Mouse (Mus musculus) stomach, postnatal 0 days (tissue): ENCODE data around the gene Cbx6. TPM values are rescaled to one million over a fixed set of nuclear protein-coding genes. Genes with fewer than 3 reads are reported as not detected.

Experiments used
- ATAC-seq: fragments of 200-750 bp; cut with Nextera tagmentation; 2 replicates; pipeline ENCODE4 v1.8.0; 2017; ENCODE audit not compliant: low FRiP score, low TSS enrichment
- DNase-seq: peaks from one replicate; pipeline ENCODE4 v3.0.0-alpha.2; 2016; ENCODE audit warnings: low spot score
- H3K27ac ChIP-seq: fragments of 300-500 bp; sonication (generic); replicated peaks from 2 replicates; pipeline ENCODE4 v1.5.1; 2014; ENCODE audit warnings: mild to moderate bottlenecking, control low read depth
- H3K27me3 ChIP-seq: fragments of 300-500 bp; sonication (generic); 2 replicates; pipeline ENCODE4 v1.6.1; 2014; ENCODE audit warnings: low read length; ENCODE audit not compliant: control insufficient read depth, insufficient read depth
- H3K36me3 ChIP-seq: fragments of 300-500 bp; sonication (generic); 2 replicates; pipeline ENCODE4 v1.6.1; 2014; ENCODE audit warnings: low read length, mixed read lengths; ENCODE audit not compliant: control insufficient read depth, insufficient read depth
- H3K4me1 ChIP-seq: fragments of 300-500 bp; sonication (generic); replicated peaks from 2 replicates; pipeline ENCODE4 v1.6.1; 2014; ENCODE audit warnings: antibody characterized with exemption; ENCODE audit not compliant: control insufficient read depth, insufficient read depth
- H3K4me2 ChIP-seq: fragments of 300-500 bp; sonication (generic); replicated peaks from 2 replicates; pipeline ENCODE4 v1.6.1; 2014; ENCODE audit warnings: low read depth, mild to moderate bottlenecking, control low read depth, moderate library complexity
- H3K4me3 ChIP-seq: fragments of 300-500 bp; sonication (generic); 2 replicates; pipeline ENCODE4 v1.5.1; 2014; ENCODE audit warnings: low read depth, low read length, control low read depth
- H3K9ac ChIP-seq: fragments of 300-500 bp; sonication (generic); 2 replicates; pipeline ENCODE4 v1.6.1; 2014; ENCODE audit warnings: mild to moderate bottlenecking, low read length, control low read depth, mixed read lengths
- H3K9me3 ChIP-seq: fragments of 300-500 bp; sonication (generic); 2 replicates; pipeline ENCODE4 v1.6.1; 2016; ENCODE audit warnings: low read length; ENCODE audit not compliant: control insufficient read depth
- CTCF ChIP-seq: IDR thresholded peaks from 2 replicates; pipeline ENCODE4 v1.5.1; 2016; ENCODE audit warnings: antibody characterized with exemption, low read depth, mild to moderate bottlenecking, moderate library complexity
- EP300 ChIP-seq: optimal IDR thresholded peaks from 2 replicates; pipeline ENCODE3; 2016; ENCODE audit warnings: antibody characterized with exemption
- whole genome bisulfite sequencing: fragments of 180-500 bp; shearing (Covaris S2); extraction: QIAGEN DNeasy Blood & Tissue Kit; methylation state at CpG from one replicate; pipeline ENCODE4 v1.1.7; 2014; 5-methylcytosine and 5-hydroxymethylcytosine counted together
- polyA plus RNA-seq: library from polyadenylated mRNA; unstranded; fragments of >200 nt; fragmentation: Nextera tagmentation; extraction: Ambion mirVana; gene quantifications from 2 replicates; pipeline ENCODE4 v1.2.1, GENCODE M21; 2015

The Cbx6 gene
- 33.3 and 34.8 TPM in 2 replicates for polyA plus RNA-seq

DNA sequence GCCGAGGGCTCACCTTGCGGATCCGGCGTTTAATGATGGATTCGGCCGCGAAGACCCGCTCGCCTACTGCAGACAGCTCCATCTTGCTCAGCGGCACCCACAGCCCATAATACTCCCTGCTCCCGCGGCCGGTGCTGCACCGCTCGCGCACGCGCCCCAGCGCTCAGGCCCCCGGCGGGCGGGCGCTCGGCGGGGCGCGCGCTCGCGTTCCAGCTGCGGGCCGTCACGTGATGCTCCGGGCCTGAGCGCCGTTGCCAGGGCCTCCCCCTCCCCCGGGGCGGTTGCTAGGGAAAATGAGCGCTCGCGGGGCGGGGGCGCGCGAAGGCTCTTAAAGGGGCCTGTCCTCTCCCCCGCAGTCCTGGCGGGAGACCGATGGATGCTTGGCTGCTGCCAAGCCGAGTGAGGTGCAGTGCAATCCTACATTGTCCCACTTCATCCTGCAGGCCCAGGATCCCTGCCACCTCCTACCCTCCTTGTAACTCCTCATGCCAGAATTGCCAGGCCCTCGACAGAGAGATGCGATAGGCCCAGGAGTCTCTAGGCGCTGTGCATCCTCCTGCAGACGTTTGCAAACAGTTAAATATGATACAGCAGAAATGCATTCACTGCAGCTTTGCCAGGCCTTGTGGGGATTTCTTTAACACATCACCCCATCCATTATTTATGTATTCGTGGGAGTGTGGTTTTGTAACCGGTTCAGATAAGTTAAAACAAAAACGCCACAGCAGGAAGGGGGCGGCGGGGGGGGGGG, at the start of gene Cbx6, which contains the start of gene Npcd:
TSS of gene Cbx6 (minus strand) at position 559 of the 751 bp plus-strand sequence.
TSS of gene Npcd (minus strand) at position 108 of the 751 bp plus-strand sequence.
- peak within 1 kb of the TSS; percentile 89 for H3K4me2 ChIP-seq
- H3K27me3 ChIP-seq, result no peaks in the 10 kb centered on the region
- peak within 1 kb of the TSS; percentile 90 for H3K27ac ChIP-seq
- WGBS, result under 1% methylated on average over 43 of the region's 58 CpGs
- peak within 1 kb of the TSS; percentile 84 for H3K9ac ChIP-seq
- H3K4me3 ChIP-seq, result peak within 1 kb of the TSS; percentile 78
- TF ChIP-seq EP300 (no peak), CTCF (no peak)
- DNase-seq (peak; percentile 93), ATAC-seq (peak; percentile 88)
- no peaks in the 10 kb centered on the region for H3K4me1 ChIP-seq
- no peaks in the 10 kb centered on the region for H3K9me3 ChIP-seq
- H3K36me3 ChIP-seq, result no peaks in the 10 kb centered on the region; the same call in 1 of the 2 replicates

DNA sequence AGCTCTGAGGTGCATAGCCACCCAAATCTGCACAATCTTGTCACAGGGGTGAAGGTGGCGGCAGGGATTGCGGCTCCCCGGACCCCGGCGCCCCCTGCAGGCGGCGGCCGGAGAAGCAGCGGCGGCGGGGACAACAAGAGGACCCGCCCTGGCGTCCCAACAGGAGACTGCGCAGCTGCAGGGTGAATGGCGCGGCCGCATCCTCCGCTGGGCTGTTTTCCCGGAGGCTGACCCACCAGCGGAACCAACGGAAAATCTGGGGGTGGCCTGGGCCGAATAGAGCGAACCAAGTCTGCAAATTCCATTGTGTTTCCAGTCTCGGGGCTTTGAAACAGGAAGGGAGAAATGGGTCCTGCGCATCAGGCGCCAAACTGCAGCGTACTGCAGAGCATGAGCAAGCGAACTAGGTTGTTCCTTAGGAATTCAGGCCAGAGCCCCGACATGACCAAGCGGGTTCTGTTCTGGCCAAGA, 48.9 kb upstream of the Cbx6 start:
- no peaks in the 10 kb centered on the region for H3K27me3 ChIP-seq
- H3K4me1 ChIP-seq, result peaks cover 4% of the 10 kb centered on the region
- WGBS, result under 1% methylated on average over 30 of the region's 30 CpGs
- 0 out of 2 replicates have a peak overlapping the region, but pooled peaks have one; percentile 28 for H3K9ac ChIP-seq
- peak overlapping the region; percentile 53 for H3K4me2 ChIP-seq
- ATAC-seq (peak; percentile 81), DNase-seq (peak; percentile 94)
- H3K36me3 ChIP-seq, result no peaks in the 10 kb centered on the region
- H3K4me3 ChIP-seq, result peak overlapping the region; percentile 42
- TF ChIP-seq CTCF, result peak; percentile 96
- TF ChIP-seq EP300, result no peak
- H3K27ac ChIP-seq, result peak overlapping the region; percentile 81
- H3K9me3 ChIP-seq, result no peaks in the 10 kb centered on the region

DNA sequence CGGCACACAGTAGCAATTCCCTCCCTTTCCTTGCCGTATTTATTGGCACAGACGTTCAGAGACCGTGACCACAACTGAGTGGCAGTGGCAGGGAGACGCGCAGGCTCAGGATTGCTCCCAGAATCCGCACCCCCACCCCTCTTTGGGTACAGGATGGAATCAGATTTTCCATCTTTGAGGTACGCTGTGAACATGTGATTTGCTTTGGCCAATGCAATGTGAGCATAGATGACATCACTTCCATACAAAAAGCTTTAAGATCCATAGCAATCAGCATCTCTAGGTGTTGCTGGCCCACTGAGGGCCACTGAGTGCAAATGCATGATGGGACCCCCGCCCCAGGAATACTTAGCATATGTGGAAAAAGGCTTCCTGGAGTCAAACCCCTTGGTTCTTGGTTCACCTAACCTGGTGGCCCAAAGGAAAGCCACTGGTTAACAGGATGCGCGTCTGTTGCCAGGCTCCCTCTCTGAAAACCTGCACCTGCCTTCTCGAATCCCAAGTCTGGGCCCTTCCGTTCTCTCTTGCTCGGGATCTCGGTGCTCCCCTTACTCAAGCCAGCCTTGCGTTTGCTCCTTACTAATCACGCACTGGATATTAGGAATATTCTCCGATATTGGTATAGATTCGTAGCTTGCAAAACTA, 48.3 kb upstream of the Cbx6 start:
- Histone ChIP-seq H3K36me3 (no peaks in the 10 kb centered on the region), H3K4me3 (peak overlapping the region; percentile 14; the same call in 1 of the 2 replicates), H3K9ac (no peak overlapping the region), H3K4me2 (peak overlapping the region; percentile 53), H3K4me1 (peaks cover 4% of the 10 kb centered on the region), H3K27me3 (no peaks in the 10 kb centered on the region), H3K9me3 (no peaks in the 10 kb centered on the region), H3K27ac (no peak overlapping the region)
- ATAC-seq (no peak), DNase-seq (no peak)
- WGBS, result 31% methylated on average over 19 of the region's 19 CpGs
- no peak for TF ChIP-seq CTCF

DNA sequence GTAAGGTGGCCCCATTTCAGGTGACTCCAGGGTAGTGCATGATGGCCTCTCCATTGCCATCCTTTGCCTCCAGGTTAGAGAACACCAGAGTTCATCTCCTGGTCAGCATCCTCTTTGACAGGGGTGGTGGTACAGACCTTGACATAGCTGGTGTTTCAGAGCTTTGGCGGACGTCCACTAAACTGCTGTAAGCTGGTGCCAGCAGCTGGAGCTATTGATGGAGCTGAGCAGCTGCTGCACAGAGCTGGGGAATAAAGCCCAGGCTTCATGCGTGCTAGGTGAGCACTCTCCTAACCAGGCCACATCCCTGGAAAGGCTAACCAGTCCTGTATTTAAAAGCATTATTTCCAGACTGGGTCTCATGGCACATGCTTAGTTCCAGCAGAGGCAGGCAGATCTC, 46.0 kb upstream of the Cbx6 start:
- ATAC-seq (no peak), DNase-seq (no peak)
- no peak overlapping the region for H3K9ac ChIP-seq
- 65% methylated on average over 3 of the region's 3 CpGs for WGBS
- no peaks in the 10 kb centered on the region for H3K36me3 ChIP-seq
- H3K9me3 ChIP-seq, result no peaks in the 10 kb centered on the region
- no peak overlapping the region for H3K4me2 ChIP-seq
- H3K4me3 ChIP-seq, result no peak overlapping the region
- H3K4me1 ChIP-seq, result peaks cover 4% of the 10 kb centered on the region
- H3K27me3 ChIP-seq, result no peaks in the 10 kb centered on the region
- no peak for TF ChIP-seq EP300
- TF ChIP-seq CTCF, result no peak
- H3K27ac ChIP-seq, result no peak overlapping the region

DNA sequence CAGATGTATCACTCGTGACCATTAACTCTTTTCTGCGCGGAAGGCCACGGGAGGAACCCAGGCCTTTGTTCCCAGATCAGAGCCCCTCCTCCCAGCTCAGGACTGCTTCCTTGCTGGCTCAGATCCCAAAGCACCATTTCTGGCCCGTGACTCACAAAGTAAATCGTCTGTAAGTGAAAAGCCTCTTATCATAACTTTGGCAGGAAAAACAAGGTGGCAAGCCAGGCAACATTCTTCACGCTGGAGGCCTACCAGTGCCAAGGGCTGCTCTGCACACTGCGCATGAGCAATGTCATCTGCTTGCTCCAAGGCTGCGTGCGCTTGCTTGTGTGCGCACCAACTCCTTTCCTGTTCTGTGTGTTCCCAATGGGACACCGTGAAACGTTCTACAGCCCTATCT, 44.8 kb upstream of the Cbx6 start:
- 8% methylated on average over 13 of the region's 13 CpGs for WGBS
- Histone ChIP-seq H3K27me3 (no peaks in the 10 kb centered on the region), H3K9me3 (no peaks in the 10 kb centered on the region), H3K9ac (no peak overlapping the region), H3K4me2 (peak overlapping the region; percentile 38; the same call in 1 of the 2 replicates), H3K36me3 (no peaks in the 10 kb centered on the region), H3K4me3 (no peak overlapping the region), H3K4me1 (peaks cover 4% of the 10 kb centered on the region), H3K27ac (peak overlapping the region; percentile 92)
- no peak for TF ChIP-seq CTCF
- TF ChIP-seq EP300, result no peak
- peak; percentile 94 for DNase-seq
- ATAC-seq, result peak; percentile 91
